Mouse (Mus musculus): ENCODE measurements around the gene Tenm4. TPM values are rescaled to one million over a fixed set of nuclear protein-coding genes. Genes with fewer than 3 reads are reported as not detected.

Gene Tenm4
- total and polyA plus RNA-seq, 3 experiments, result 9.2 to 15.2 TPM; not detected in 1

GRCm38 (mm10) chr7:96734315-96735058 is 563.4 kb downstream of the Tenm4 start:
- H3K9ac ChIP-seq (ENCODE audit: control insufficient read depth, low read depth, low read length, poor library complexity, severe bottlenecking), result no peak overlapping the region

GRCm38 (mm10) chr7:96740631-96741030 is 569.6 kb downstream of the Tenm4 start:
- Histone ChIP-seq H3K9me3 (replicated peaks; ENCODE audit: insufficient read depth, low read length) (no peaks in the 10 kb centered on the region), H3K4me1 (ENCODE audit: control insufficient read depth in 1 of 2, insufficient read depth in 2 of 2, low read length in 2 of 2) (no peaks in the 10 kb centered on the region), H3K79me2 (ENCODE audit: control insufficient read depth, insufficient read depth, low read length, poor library complexity) (no peaks in the 10 kb centered on the region), H3K9ac (ENCODE audit: control insufficient read depth, low read depth, low read length, poor library complexity, severe bottlenecking) (no peak overlapping the region), H3K27ac (ENCODE audit: control insufficient read depth, low read depth, low read length) (no peak overlapping the region), H3K27me3 (ENCODE audit: control insufficient read depth in 1 of 2, insufficient read depth in 2 of 2, low read length in 2 of 2) (no peaks in the 10 kb centered on the region), H3K36me3 (ENCODE audit: control insufficient read depth in 1 of 2, insufficient read depth in 2 of 2, low read length in 2 of 2) (no peaks in the 10 kb centered on the region; a peak in 1 of 4 replicates), H3K4me3 (ENCODE audit: control insufficient read depth in 1 of 2, insufficient read depth in 1 of 2, low read depth in 2 of 2, low read length in 2 of 2) (no peak overlapping the region)
- TF ChIP-seq MAFK (IDR thresholded peaks at IDR 0.05; ENCODE audit: borderline replicate concordance, low read depth, low read length), result no peak
- TF ChIP-seq ETS1 (IDR thresholded peaks at IDR 0.05; ENCODE audit: low read depth, low read length), result no peak
- TF ChIP-seq TBP (IDR thresholded peaks at IDR 0.05; ENCODE audit: low read depth, low read length), result no peak
- TF ChIP-seq ZC3H11A (IDR thresholded peaks at IDR 0.05; ENCODE audit: low read depth, low read length), result no peak
- no peak for TF ChIP-seq UBTF (IDR thresholded peaks at IDR 0.05; ENCODE audit: borderline replicate concordance, insufficient read depth, low read depth, low read length)
- no peak for TF ChIP-seq KAT2A (conservative IDR thresholded peaks at IDR 0.05; ENCODE audit: low read depth, low read length)
- no peak for TF ChIP-seq MYB (IDR thresholded peaks at IDR 0.05; ENCODE audit: low read depth, low read length)
- no peak for TF ChIP-seq POLR2AphosphoS5 (IDR thresholded peaks at IDR 0.05; ENCODE audit: borderline replicate concordance, low read depth, low read length)
- no peak for TF ChIP-seq CHD1 (IDR thresholded peaks at IDR 0.05; ENCODE audit: low read depth, low read length)
- no peak for TF ChIP-seq CHD2 (IDR thresholded peaks at IDR 0.05; ENCODE audit: low read length)
- TF ChIP-seq GABPA (IDR thresholded peaks at IDR 0.05; ENCODE audit: low read depth, low read length), result no peak
- no peak for TF ChIP-seq EP300 (IDR thresholded peaks at IDR 0.05; ENCODE audit: low read depth in 1 of 2, low read length in 2 of 2)
- no peak for TF ChIP-seq GATA1 (IDR thresholded peaks at IDR 0.05; ENCODE audit: low read depth, low read length)
- TF ChIP-seq ZMIZ1 (IDR thresholded peaks at IDR 0.05; ENCODE audit: low read depth, low read length), result no peak
- no peak for TF ChIP-seq JUND (IDR thresholded peaks at IDR 0.05; ENCODE audit: low read depth, low read length)
- TF ChIP-seq POLR2A (IDR thresholded peaks at IDR 0.05; ENCODE audit: control insufficient read depth in 1 of 2, insufficient read depth in 1 of 2, low read depth in 1 of 2, low read length in 2 of 2, poor library complexity in 1 of 2), result no peak
- no peak for TF ChIP-seq SIN3A (IDR thresholded peaks at IDR 0.05; ENCODE audit: low read length)
- no peak for TF ChIP-seq HCFC1 (IDR thresholded peaks at IDR 0.05; ENCODE audit: low read depth, low read length)
- no peak for TF ChIP-seq TCF12 (IDR thresholded peaks at IDR 0.05; ENCODE audit: low read depth, low read length)
- TF ChIP-seq E2F4 (IDR thresholded peaks at IDR 0.05; ENCODE audit: borderline replicate concordance, low read depth, low read length), result no peak
- DNase-seq (ENCODE audit: low read depth, low spot score), result no peak

More at GRCm38 (mm10) chr7:96734315-96735058, 563.4 kb downstream of the Tenm4 start:
- DNase-seq (ENCODE audit: low read depth, low spot score), result no peak
- H3K4me3 ChIP-seq (ENCODE audit: control insufficient read depth in 1 of 2, insufficient read depth in 1 of 2, low read depth in 2 of 2, low read length in 2 of 2), result no peak overlapping the region
- H3K27ac ChIP-seq (ENCODE audit: control insufficient read depth, low read depth, low read length), result no peak overlapping the region
- H3K4me1 ChIP-seq (ENCODE audit: control insufficient read depth in 1 of 2, insufficient read depth in 2 of 2, low read length in 2 of 2), result no peaks in the 10 kb centered on the region; a peak in 1 of 4 replicates
- H3K36me3 ChIP-seq (ENCODE audit: control insufficient read depth in 1 of 2, insufficient read depth in 2 of 2, low read length in 2 of 2), result peaks cover 0 to 5% of the 10 kb centered on the region in 2 experiments; a peak in 2 of 4 replicates
- H3K79me2 ChIP-seq (ENCODE audit: control insufficient read depth, insufficient read depth, low read length, poor library complexity), result no peaks in the 10 kb centered on the region
- TF ChIP-seq GATA1 (IDR thresholded peaks at IDR 0.05; ENCODE audit: low read depth, low read length) (no peak), BHLHE40 (IDR thresholded peaks at IDR 0.05; ENCODE audit: borderline replicate concordance, low read depth, low read length) (no peak), RAD21 (IDR thresholded peaks at IDR 0.05; ENCODE audit: low read depth, low read length) (no peak), ZNF384 (IDR thresholded peaks at IDR 0.05; ENCODE audit: low read depth, low read length) (no peak)
- H3K27me3 ChIP-seq (ENCODE audit: control insufficient read depth in 1 of 2, insufficient read depth in 2 of 2, low read length in 2 of 2), result no peaks in the 10 kb centered on the region
- H3K9me3 ChIP-seq (replicated peaks; ENCODE audit: insufficient read depth, low read length), result no peaks in the 10 kb centered on the region
